In the genomic region with DNA sequence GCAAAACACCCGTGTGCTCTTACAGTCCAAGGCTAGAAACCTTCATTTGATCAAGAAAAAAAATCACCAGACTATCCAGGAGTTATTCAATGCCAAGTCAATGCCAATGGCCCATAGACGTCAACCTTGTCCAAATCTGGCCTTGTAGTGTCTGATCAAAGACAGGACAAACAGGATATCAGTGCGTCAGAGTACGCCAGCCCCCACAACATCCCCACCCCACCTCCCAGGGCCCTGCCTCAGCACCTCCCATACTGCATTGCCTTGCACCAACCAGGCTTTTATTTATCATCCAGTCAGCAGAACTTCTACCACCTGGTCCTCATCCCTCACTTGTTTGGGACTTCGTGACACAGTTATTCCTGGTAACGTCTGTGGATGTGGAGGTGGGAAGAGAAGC, we compare ENCODE assay signal across 22 mouse cellular contexts. TPM values are rescaled to one million over a fixed set of nuclear protein-coding genes. Genes with fewer than 3 reads are reported as not detected.
"Had no signal": no experiment of that assay in that cellular context is flagged by ENCODE, and none has a peak within 500 bp of the region (broad histone marks: within the 10 kb centered on the region; RNA-seq: fewer than 3 reads in every experiment).

No protein-coding gene starts in this region.

- H3K4me1 ChIP-seq: lung, embryonic 15.5 days; megakaryocyte, embryonic 14.5 days; midbrain, embryonic 13.5 days; midbrain, embryonic 15.5 days; neural tube, embryonic 12.5 days; stomach, embryonic 15.5 days had no signal

- H3K9ac ChIP-seq: lung, embryonic 15.5 days; midbrain, embryonic 13.5 days; midbrain, embryonic 15.5 days; neural tube, embryonic 12.5 days; stomach, embryonic 15.5 days had no signal

- ATAC-seq: lung, postnatal 0 days; midbrain, embryonic 13.5 days; midbrain, embryonic 15.5 days had no signal

- H3K36me3 ChIP-seq: lung, embryonic 15.5 days; midbrain, embryonic 13.5 days; midbrain, embryonic 15.5 days; neural tube, embryonic 12.5 days; stomach, embryonic 15.5 days had no signal

- H3K9me3 ChIP-seq: lung, embryonic 15.5 days; megakaryocyte, embryonic 14.5 days; midbrain, embryonic 13.5 days; midbrain, embryonic 15.5 days; neural tube, embryonic 12.5 days; stomach, embryonic 15.5 days had no signal

- H3K4me3 ChIP-seq: lung, embryonic 15.5 days; megakaryocyte, embryonic 14.5 days; midbrain, embryonic 13.5 days; midbrain, embryonic 15.5 days; neural tube, embryonic 12.5 days; stomach, embryonic 15.5 days had no signal

- DNase-seq: lung, adult 2 months; lung, postnatal 14 days; lung, postnatal 36 days; right cerebral cortex, postnatal 14 days; thymus, adult 2 months; thymus, postnatal 25 days; thymus, postnatal 4 days had no signal

- H3K27ac ChIP-seq: lung, embryonic 15.5 days; macrophage; midbrain, embryonic 13.5 days; midbrain, embryonic 15.5 days; neural tube, embryonic 12.5 days; stomach, embryonic 15.5 days; stomach, postnatal 0 days had no signal

- H3K4me2 ChIP-seq: lung, embryonic 15.5 days; midbrain, embryonic 11.5 days; midbrain, embryonic 13.5 days; midbrain, embryonic 15.5 days; neural tube, embryonic 12.5 days; stomach, embryonic 15.5 days had no signal

- H3K27me3 ChIP-seq: lung, embryonic 15.5 days; midbrain, embryonic 15.5 days; stomach, embryonic 15.5 days had no signal

RNA-seq across cellular contexts. Expression of a gene that starts 14.7 kb away (rescaled TPM):
- total RNA-seq: megakaryocyte progenitor cell, adult 5-6 weeks; monocyte, adult 5-6 weeks; neutrophil, adult 5-6 weeks had no signal
- polyA plus RNA-seq: lung, adult 2 months; lung, postnatal 0 days; macrophage; midbrain, embryonic 11.5 days; spleen, adult 2 months; stomach, postnatal 0 days; urinary bladder, adult 2 months had no signal
